Mouse (Mus musculus): ENCODE data around the gene Magohb. TPM values are rescaled to one million over a fixed set of nuclear protein-coding genes. Genes with fewer than 3 reads are reported as not detected.

Magohb gene
- polyA plus RNA-seq (2011; ENCODE audit: insufficient read length, low read depth, missing spikeins) = 45.3 and 46.1 TPM in 2 replicates

GRCm38 (mm10) chr6:131292991-131293788 is at the start of gene Magohb:
Gene Magohb, minus strand, starts transcription at chr6:131293244.
- Histone ChIP-seq H3K4me1 (ENCODE audit: control insufficient read depth, insufficient read depth, low read length) (peaks cover 3% of the 10 kb centered on the region), H3K27ac (ENCODE audit: insufficient read depth, low read length) (peak within 1 kb of the TSS; percentile 28), H3K4me3 (ENCODE audit: insufficient read depth, low read length) (peak within 1 kb of the TSS; percentile 92)
- TF ChIP-seq POLR2A (IDR thresholded peaks at IDR 0.05; ENCODE audit: low read depth, low read length) (peak; percentile 27), CTCF (IDR thresholded peaks at IDR 0.05; ENCODE audit: borderline replicate concordance, insufficient read depth, low read length) (no peak)

GRCm38 (mm10) chr6:131340082-131340481 is 47.0 kb upstream of the Magohb start:
- peaks cover 16% of the 10 kb centered on the region for H3K4me1 ChIP-seq (ENCODE audit: control insufficient read depth, insufficient read depth, low read length)
- H3K27ac ChIP-seq (ENCODE audit: insufficient read depth, low read length) = peak overlapping the region; percentile 84
- TF ChIP-seq POLR2A (IDR thresholded peaks at IDR 0.05; ENCODE audit: low read depth, low read length) = no peak
- TF ChIP-seq CTCF (IDR thresholded peaks at IDR 0.05; ENCODE audit: borderline replicate concordance, insufficient read depth, low read length) = no peak
- H3K4me3 ChIP-seq (ENCODE audit: insufficient read depth, low read length) = no peak overlapping the region

- TF ChIP-seq CTCF (IDR thresholded peaks at IDR 0.05; ENCODE audit: borderline replicate concordance, insufficient read depth, low read length) (no peak), POLR2A (IDR thresholded peaks at IDR 0.05; ENCODE audit: low read depth, low read length) (no peak)
- Histone ChIP-seq H3K4me3 (ENCODE audit: insufficient read depth, low read length) (no peak overlapping the region), H3K27ac (ENCODE audit: insufficient read depth, low read length) (peak overlapping the region; percentile 84), H3K4me1 (ENCODE audit: control insufficient read depth, insufficient read depth, low read length) (peaks cover 13% of the 10 kb centered on the region)
Measured at GRCm38 (mm10) chr6:131339309-131339708, 46.3 kb upstream of the Magohb start.

- no peak for TF ChIP-seq POLR2A (IDR thresholded peaks at IDR 0.05; ENCODE audit: low read depth, low read length)
- no peak for TF ChIP-seq CTCF (IDR thresholded peaks at IDR 0.05; ENCODE audit: borderline replicate concordance, insufficient read depth, low read length)
- H3K4me1 ChIP-seq (ENCODE audit: control insufficient read depth, insufficient read depth, low read length) = peaks cover 9% of the 10 kb centered on the region; the same call in 1 of the 2 replicates
- no peak overlapping the region for H3K4me3 ChIP-seq (ENCODE audit: insufficient read depth, low read length)
- H3K27ac ChIP-seq (ENCODE audit: insufficient read depth, low read length) = peak overlapping the region; percentile 84
Measured at GRCm38 (mm10) chr6:131338787-131339186, 45.7 kb upstream of the Magohb start.

GRCm38 (mm10) chr6:131327076-131327475 is 34.0 kb upstream of the Magohb start:
- 0 out of 2 replicates have a peak, but pooled peaks cover 2% of the 10 kb centered on the region for H3K4me1 ChIP-seq (ENCODE audit: control insufficient read depth, insufficient read depth, low read length)
- no peak overlapping the region for H3K27ac ChIP-seq (ENCODE audit: insufficient read depth, low read length)
- no peak for TF ChIP-seq CTCF (IDR thresholded peaks at IDR 0.05; ENCODE audit: borderline replicate concordance, insufficient read depth, low read length)
- TF ChIP-seq POLR2A (IDR thresholded peaks at IDR 0.05; ENCODE audit: low read depth, low read length) = no peak
- H3K4me3 ChIP-seq (ENCODE audit: insufficient read depth, low read length) = no peak overlapping the region

GRCm38 (mm10) chr6:131321854-131322639 is 29.0 kb upstream of the Magohb start:
- 0 out of 2 replicates have a peak, but pooled peaks cover 3% of the 10 kb centered on the region for H3K4me1 ChIP-seq (ENCODE audit: control insufficient read depth, insufficient read depth, low read length)

GRCm38 (mm10) chr6:131316155-131317101 is 23.4 kb upstream of the Magohb start:
- peaks cover 6% of the 10 kb centered on the region for H3K4me1 ChIP-seq (ENCODE audit: control insufficient read depth, insufficient read depth, low read length)
- no peak for TF ChIP-seq CTCF (IDR thresholded peaks at IDR 0.05; ENCODE audit: borderline replicate concordance, insufficient read depth, low read length)
- TF ChIP-seq POLR2A (IDR thresholded peaks at IDR 0.05; ENCODE audit: low read depth, low read length) = no peak
- peak overlapping the region; percentile 47; the same call in 1 of the 2 replicates for H3K27ac ChIP-seq (ENCODE audit: insufficient read depth, low read length)
- H3K4me3 ChIP-seq (ENCODE audit: insufficient read depth, low read length) = no peak overlapping the region

More at GRCm38 (mm10) chr6:131321854-131322639, 29.0 kb upstream of the Magohb start:
- no peak for TF ChIP-seq CTCF (IDR thresholded peaks at IDR 0.05; ENCODE audit: borderline replicate concordance, insufficient read depth, low read length)
- TF ChIP-seq POLR2A (IDR thresholded peaks at IDR 0.05; ENCODE audit: low read depth, low read length) = no peak
- H3K27ac ChIP-seq (ENCODE audit: insufficient read depth, low read length) = no peak overlapping the region
- H3K4me3 ChIP-seq (ENCODE audit: insufficient read depth, low read length) = no peak overlapping the region

GRCm38 (mm10) chr6:131308031-131308430 is 15.0 kb upstream of the Magohb start:
- TF ChIP-seq POLR2A (IDR thresholded peaks at IDR 0.05; ENCODE audit: low read depth, low read length) = no peak
- TF ChIP-seq CTCF (IDR thresholded peaks at IDR 0.05; ENCODE audit: borderline replicate concordance, insufficient read depth, low read length) = no peak
- Histone ChIP-seq H3K4me1 (ENCODE audit: control insufficient read depth, insufficient read depth, low read length) (no peaks in the 10 kb centered on the region), H3K27ac (ENCODE audit: insufficient read depth, low read length) (no peak overlapping the region), H3K4me3 (ENCODE audit: insufficient read depth, low read length) (no peak overlapping the region)

GRCm38 (mm10) chr6:131304776-131305175 is 11.7 kb upstream of the Magohb start:
- Histone ChIP-seq H3K4me3 (ENCODE audit: insufficient read depth, low read length) (no peak overlapping the region), H3K27ac (ENCODE audit: insufficient read depth, low read length) (no peak overlapping the region), H3K4me1 (ENCODE audit: control insufficient read depth, insufficient read depth, low read length) (no peaks in the 10 kb centered on the region)
- TF ChIP-seq CTCF (IDR thresholded peaks at IDR 0.05; ENCODE audit: borderline replicate concordance, insufficient read depth, low read length) = no peak
- TF ChIP-seq POLR2A (IDR thresholded peaks at IDR 0.05; ENCODE audit: low read depth, low read length) = no peak
